ENCODE assay signal across 9 mouse cellular contexts in the genomic region with DNA sequence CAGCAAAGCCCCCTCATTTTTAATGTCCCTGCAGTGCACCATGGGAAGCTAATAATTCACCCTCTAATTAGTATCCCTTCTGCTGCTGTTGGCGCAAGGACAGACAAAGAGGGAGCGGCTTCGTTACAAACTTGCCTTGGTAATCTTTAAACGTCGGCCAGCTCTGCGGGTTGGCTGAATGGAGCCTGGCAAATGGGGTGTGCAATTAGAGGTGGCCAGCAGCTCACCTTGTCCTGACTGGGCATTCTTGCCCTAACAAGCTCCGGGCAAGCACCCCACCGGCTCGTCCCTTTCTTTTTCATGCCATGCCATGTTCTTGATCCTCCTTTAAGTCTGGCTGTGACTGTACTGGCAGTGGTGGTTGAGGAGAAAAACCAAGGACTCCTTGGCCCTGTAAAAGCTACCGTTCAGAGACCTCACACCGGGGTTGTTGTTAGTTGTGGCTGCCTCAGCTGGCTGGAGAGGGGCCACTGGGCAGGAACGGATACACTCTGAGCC.
DNase-seq lines count a peak whose midpoint lies in the region; ATAC-seq and TF ChIP-seq lines count a peak whose summit lies in the region.
"Had no signal": no experiment of that assay in that cellular context is flagged by ENCODE, and none has a peak within 500 bp of the region (broad histone marks: within the 10 kb centered on the region; RNA-seq: fewer than 3 reads in every experiment).

No protein-coding gene starts in this region.

- no peak overlapping the region for H3K27ac ChIP-seq in cerebellum, adult 2 months (ENCODE audit: insufficient read depth, low read length)
- 0 out of 2 replicates have a peak overlapping the region, but pooled peaks have one; percentile 30 for H3K27ac ChIP-seq in limb, embryonic 11.5 days (replicated peaks; ENCODE audit: low read depth, low read length)
- no peak overlapping the region for H3K27ac ChIP-seq in kidney, adult 2 months (ENCODE audit: insufficient read depth, low read depth, low read length)

- no peak overlapping the region for H3K4me3 ChIP-seq in cerebellum, adult 2 months (replicated peaks; ENCODE audit: insufficient read depth, low read depth, low read length)
- no peak overlapping the region for H3K4me3 ChIP-seq in limb, embryonic 11.5 days (ENCODE audit: low read depth, low read length)
- no peak overlapping the region for H3K4me3 ChIP-seq in kidney, adult 2 months (ENCODE audit: insufficient read depth, low read depth, low read length)

- H3K36me3 ChIP-seq in limb, embryonic 11.5 days (ENCODE audit: control insufficient read depth, insufficient read depth, low read length) = no peaks in the 10 kb centered on the region
- no peaks in the 10 kb centered on the region for H3K36me3 ChIP-seq in kidney, adult 2 months (ENCODE audit: control insufficient read depth, insufficient read depth, low read length)
- H3K36me3 ChIP-seq: G1E had no signal

- no peak for ATAC-seq in limb, embryonic 11.5 days (ENCODE audit: insufficient number of reproducible peaks, low FRiP score, low TSS enrichment, low read depth)

- H3K4me2 ChIP-seq in limb, embryonic 11.5 days (ENCODE audit: low read depth, severe bottlenecking) = no peak overlapping the region
- H3K4me2 ChIP-seq: lung, embryonic 14.5 days had no signal

- peak; percentile 94 for DNase-seq in brain, embryonic 14.5 days (ENCODE audit: low read depth)
- DNase-seq in cerebellum, adult 2 months = peak; percentile 31 to 47
- peak; percentile 9 to 19 for DNase-seq in frontal cortex, postnatal 14 days (ENCODE audit: low spot score in 2 of 2)
- DNase-seq in limb, embryonic 11.5 days (ENCODE audit: low spot score) = peak; percentile 41
- DNase-seq in spleen, postnatal 10 days (ENCODE audit: low spot score in 2 of 2) = no peak
- no peak for DNase-seq in kidney, adult 2 months
- DNase-seq in embryo, embryonic 11 days = no peak
- DNase-seq: lung, embryonic 14.5 days had no signal

- H3K9me3 ChIP-seq in limb, embryonic 11.5 days (ENCODE audit: control insufficient read depth, low read length) = no peaks in the 10 kb centered on the region

- 0 out of 2 replicates have a peak, but pooled peaks cover 4% of the 10 kb centered on the region for H3K4me1 ChIP-seq in cerebellum, adult 2 months (ENCODE audit: control insufficient read depth, insufficient read depth, low read length)
- H3K4me1 ChIP-seq in limb, embryonic 11.5 days (ENCODE audit: control insufficient read depth, insufficient read depth, low read length) = 0 out of 2 replicates have a peak, but pooled peaks cover under 1% of the 10 kb centered on the region
- no peaks in the 10 kb centered on the region for H3K4me1 ChIP-seq in kidney, adult 2 months (ENCODE audit: control insufficient read depth, insufficient read depth, low read length)

- H3K9ac ChIP-seq in limb, embryonic 11.5 days (ENCODE audit: low read length) = no peak overlapping the region
- H3K9ac ChIP-seq: lung, embryonic 14.5 days had no signal

- WGBS in cerebellum, adult 2 months = 20% methylated on average over 12 of the region's 12 CpGs
- 44% methylated on average over 12 of the region's 12 CpGs for WGBS in limb, embryonic 11.5 days
- 36% methylated on average over 12 of the region's 12 CpGs for WGBS in kidney, adult 2 months

- no peaks in the 10 kb centered on the region for H3K27me3 ChIP-seq in cerebellum, adult 2 months (ENCODE audit: control insufficient read depth, insufficient read depth, low read length)
- H3K27me3 ChIP-seq in limb, embryonic 11.5 days (ENCODE audit: control insufficient read depth, insufficient read depth, low read length) = no peaks in the 10 kb centered on the region
- H3K27me3 ChIP-seq in kidney, adult 2 months (replicated peaks; ENCODE audit: control insufficient read depth, insufficient read depth, low read length) = no peaks in the 10 kb centered on the region

- no peak for TF ChIP-seq CTCF in brain, embryonic 14.5 days (IDR thresholded peaks at IDR 0.05; ENCODE audit: borderline replicate concordance, extremely low read depth, insufficient read depth, insufficient read length)
- TF ChIP-seq CTCF in cerebellum, adult 2 months (IDR thresholded peaks at IDR 0.05; ENCODE audit: borderline replicate concordance, insufficient read depth, low read depth, low read length) = no peak
- no peak for TF ChIP-seq CTCF in kidney, adult 2 months (conservative IDR thresholded peaks at IDR 0.05; ENCODE audit: insufficient read depth, insufficient read length, low read depth, low read length)

- TF ChIP-seq POLR2A in brain, embryonic 14.5 days (IDR thresholded peaks at IDR 0.05; ENCODE audit: borderline replicate concordance, extremely low read depth, insufficient read depth, insufficient read length, poor library complexity, severe bottlenecking) = no peak
- no peak for TF ChIP-seq POLR2A in cerebellum, adult 2 months (IDR thresholded peaks at IDR 0.05; ENCODE audit: borderline replicate concordance, insufficient read depth, low read length)
- TF ChIP-seq POLR2A in kidney, adult 2 months (IDR thresholded peaks at IDR 0.05; ENCODE audit: low read depth, low read length) = no peak

Comparison
In these comparisons a context has a peak if more than half of its experiments do, and no peak if none do; other contexts are left out.
1. DNase-seq: peak in brain, embryonic 14.5 days (single experiment), cerebellum, adult 2 months (2 of 2), frontal cortex, postnatal 14 days (2 of 2) and limb, embryonic 11.5 days (single experiment); none in spleen, postnatal 10 days (0 of 2), kidney, adult 2 months (single experiment) and embryo, embryonic 11 days (single experiment).